Mouse (Mus musculus) heart, adult 2 months (tissue): Measurements from ENCODE around the gene Six3.

Experiments
- CTCF ChIP-seq: fragments of 200-600 bp; IDR thresholded peaks from 2 replicates; pipeline ENCODE4 v1.8.1; 2022; ENCODE audit warnings: antibody characterized with exemption, mild to moderate bottlenecking, moderate library complexity
- EP300 ChIP-seq: fragments of 200-500 bp; IDR thresholded peaks from 2 replicates; pipeline ENCODE4 v1.6.1; 2011; ENCODE audit warnings: low read depth, low read length, control low read depth; ENCODE audit not compliant: insufficient read depth
- POLR2A ChIP-seq: fragments of 200-500 bp; IDR thresholded peaks from 2 replicates; pipeline ENCODE4 v1.6.1; 2011; ENCODE audit warnings: mild to moderate bottlenecking, low read depth, low read length, control low read depth; ENCODE audit not compliant: insufficient read depth

DNA sequence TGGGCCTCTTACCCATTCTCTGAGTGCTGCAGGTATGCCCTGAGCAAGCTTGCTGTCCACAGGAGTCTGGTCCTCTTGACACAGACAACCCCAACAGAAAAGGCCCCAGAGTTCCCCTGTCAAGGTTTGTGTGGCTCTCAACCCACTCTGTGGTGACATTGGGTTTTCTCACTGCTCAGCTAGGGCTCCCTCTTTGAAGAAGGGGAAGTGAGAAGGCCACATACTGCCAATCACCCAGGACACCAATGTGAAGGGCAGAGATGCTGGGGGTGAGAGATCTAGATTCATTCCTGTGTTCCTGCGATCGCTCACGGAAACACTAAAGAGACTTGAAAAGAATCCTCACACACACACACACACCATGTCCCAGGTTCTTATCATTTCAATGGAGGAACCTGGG is 39.4 kb upstream of the Six3 start:
- TF ChIP-seq CTCF (no peak), POLR2A (no peak), EP300 (no peak)
